Mouse (Mus musculus): ENCODE measurements at regions not wholly inside any gene's neighbourhood (a gene's known extent, or its start where the extent isn't known, plus 50 kb on each side); places are given as distances from the start of the nearest gene placed in this dataset.

GRCm38 (mm10) chr1:4582534-4582933, 225.2 kb upstream of the Gm37988 start:
- TF ChIP-seq POLR2A (IDR thresholded peaks at IDR 0.05; ENCODE audit: control insufficient read depth, extremely low read depth, insufficient read depth, low read length, poor library complexity) (no peak), CTCF (IDR thresholded peaks at IDR 0.05; ENCODE audit: borderline replicate concordance, control insufficient read depth, extremely low read depth, insufficient read depth, low read length, poor library complexity) (no peak)
